Mouse (Mus musculus) cortical plate, adult 2 months (tissue): ENCODE data around the gene Ate1. TPM values are rescaled to one million over a fixed set of nuclear protein-coding genes. Genes with fewer than 3 reads are reported as not detected.
"Not testable (repeated sequence)": the region's sequence is repeated elsewhere in the genome, so short reads cannot be mapped to it uniquely, and the experiment has no call there.

Source experiments
- H3K27ac ChIP-seq: fragments of 200-500 bp; 2 replicates; pipeline ENCODE4 v1.5.1; 2012; ENCODE audit warnings: low read length, control low read depth, inconsistent platforms; ENCODE audit not compliant: insufficient read depth
- H3K4me1 ChIP-seq: fragments of 200-500 bp; 2 replicates; pipeline ENCODE4 v1.6.1; 2011; ENCODE audit warnings: low read length; ENCODE audit not compliant: control insufficient read depth, insufficient read depth
- H3K4me3 ChIP-seq: fragments of 200-500 bp; 2 replicates; pipeline ENCODE4 v1.5.1; 2011; ENCODE audit warnings: mild to moderate bottlenecking, low read length, control low read depth; ENCODE audit not compliant: insufficient read depth
- CTCF ChIP-seq: fragments of 200-500 bp; IDR thresholded peaks from 2 replicates; pipeline ENCODE4 v1.5.1; 2011; ENCODE audit warnings: mild to moderate bottlenecking, control low read depth, low read length; ENCODE audit not compliant: insufficient read depth; ENCODE audit errors: extremely low read depth
- POLR2A ChIP-seq: fragments of 200-500 bp; IDR thresholded peaks from 2 replicates; pipeline ENCODE4 v1.6.1; 2011; ENCODE audit warnings: mild to moderate bottlenecking, low read length, control low read depth; ENCODE audit not compliant: insufficient read depth; ENCODE audit errors: extremely low read depth
- polyA plus RNA-seq: library from polyadenylated mRNA; depleted of rRNA; stranded (reverse); fragments of >200 nt; gene quantifications from 2 replicates; pipeline ENCODE4 v1.2.3, GENCODE M21; 2012

The Ate1 gene
- polyA plus RNA-seq, 1 experiment, result 22.6 TPM

GRCm38 (mm10) chr7:130425991-130426390 lies 94.2 kb downstream of the Ate1 start:
- no peak for TF ChIP-seq POLR2A
- TF ChIP-seq CTCF, result no peak
- H3K27ac ChIP-seq, result no peak overlapping the region
- no peak overlapping the region for H3K4me3 ChIP-seq

GRCm38 (mm10) chr7:130419961-130420360 lies 100.2 kb downstream of the Ate1 start:
- TF ChIP-seq CTCF, result no peak
- no peak for TF ChIP-seq POLR2A
- Histone ChIP-seq H3K27ac (no peak overlapping the region), H3K4me1 (no peaks in the 10 kb centered on the region), H3K4me3 (no peak overlapping the region)

More at GRCm38 (mm10) chr7:130425991-130426390, 94.2 kb downstream of the Ate1 start:
- no peaks in the 10 kb centered on the region for H3K4me1 ChIP-seq

GRCm38 (mm10) chr7:130407622-130408021 lies 112.5 kb downstream of the Ate1 start:
- no peak for TF ChIP-seq POLR2A
- TF ChIP-seq CTCF, result no peak
- Histone ChIP-seq H3K4me1 (no peaks in the 10 kb centered on the region), H3K4me3 (no peak overlapping the region), H3K27ac (no peak overlapping the region)

- TF ChIP-seq CTCF, result no peak
- TF ChIP-seq POLR2A, result no peak
- no peaks in the 10 kb centered on the region for H3K4me1 ChIP-seq
- no peak overlapping the region for H3K27ac ChIP-seq
- H3K4me3 ChIP-seq, result no peak overlapping the region
Observed at GRCm38 (mm10) chr7:130403346-130403745, 116.8 kb downstream of the Ate1 start.

GRCm38 (mm10) chr7:130394697-130395096 lies 125.5 kb downstream of the Ate1 start:
- TF ChIP-seq CTCF (no peak), POLR2A (no peak)
- Histone ChIP-seq H3K27ac (no peak overlapping the region), H3K4me3 (no peak overlapping the region), H3K4me1 (peaks cover 2% of the 10 kb centered on the region; the same call in 1 of the 2 replicates)

- H3K4me1 ChIP-seq, H3K27ac ChIP-seq, H3K4me3 ChIP-seq: not testable (repeated sequence)
Observed at GRCm38 (mm10) chr7:130390060-130390459, 130.1 kb downstream of the Ate1 start.

GRCm38 (mm10) chr7:130386308-130386707 lies 133.9 kb downstream of the Ate1 start:
- no peak overlapping the region for H3K27ac ChIP-seq

GRCm38 (mm10) chr7:130385732-130386294 lies 134.4 kb downstream of the Ate1 start:
- no peak for TF ChIP-seq CTCF
- TF ChIP-seq POLR2A, result no peak
- Histone ChIP-seq H3K4me1 (peaks cover 3% of the 10 kb centered on the region), H3K4me3 (no peak overlapping the region), H3K27ac (no peak overlapping the region)

More at GRCm38 (mm10) chr7:130386308-130386707, 133.9 kb downstream of the Ate1 start:
- Histone ChIP-seq H3K4me1 (peaks cover 3% of the 10 kb centered on the region), H3K4me3 (no peak overlapping the region)
- TF ChIP-seq CTCF, result no peak
- no peak for TF ChIP-seq POLR2A

GRCm38 (mm10) chr7:130382126-130382525 lies 138.0 kb downstream of the Ate1 start:
- Histone ChIP-seq H3K4me1 (peaks cover 3% of the 10 kb centered on the region), H3K27ac (no peak overlapping the region), H3K4me3 (no peak overlapping the region)
- TF ChIP-seq POLR2A, result no peak
- TF ChIP-seq CTCF, result no peak

- TF ChIP-seq POLR2A (no peak), CTCF (no peak)
- H3K4me1 ChIP-seq, result peaks cover 3% of the 10 kb centered on the region
- no peak overlapping the region for H3K27ac ChIP-seq
- no peak overlapping the region for H3K4me3 ChIP-seq
Observed at GRCm38 (mm10) chr7:130381387-130381951, 138.7 kb downstream of the Ate1 start.
